Mouse (Mus musculus) bone marrow macrophage, adult 2 months (primary cell): ENCODE measurements around the gene Samd4b.

Source experiments
- CTCF ChIP-seq: IDR thresholded peaks from 2 replicates; pipeline ENCODE4 v1.5.1; 2012; ENCODE audit warnings: low read depth, mild to moderate bottlenecking, low read length, moderate library complexity
- POLR2A ChIP-seq: IDR thresholded peaks from 2 replicates; pipeline ENCODE4 v1.6.1; 2012; ENCODE audit warnings: mild to moderate bottlenecking, low read depth, low read length, borderline replicate concordance

GRCm38 (mm10) chr7:28385196-28385595, 212.7 kb downstream of the Samd4b start:
- TF ChIP-seq CTCF: no peak
- TF ChIP-seq POLR2A: no peak
